Mouse (Mus musculus) regulatory T cell (primary cell): Measurements from ENCODE around the gene Ccdc74a.

Source experiments
- in situ Hi-C: fragments of 300-600 bp; cut with MboI, MseI; formaldehyde crosslinking; loops from one replicate; pipeline ENCODE4 v1.15.1; 2025; ENCODE audit warnings: high pct_unique_total_duplicates

The Ccdc74a gene

GRCm38 (mm10) chr16:17641301-17641700 lies 5.0 kb upstream of the Ccdc74a start:
- in situ Hi-C loops, result no loop called here

- in situ Hi-C loops, result no loop called here
These were observed 4.0 kb upstream of the Ccdc74a start for GRCm38 (mm10) chr16:17642311-17642710.

GRCm38 (mm10) chr16:17643437-17643990 lies 2.8 kb upstream of the Ccdc74a start:
- in situ Hi-C loops, result no loop called here

- in situ Hi-C loops, result no loop called here
These were observed 886 bp downstream of the Ccdc74a start for GRCm38 (mm10) chr16:17647156-17647555.

GRCm38 (mm10) chr16:17647566-17648340 lies 1.5 kb downstream of the Ccdc74a start:
- in situ Hi-C loops, result no loop called here

GRCm38 (mm10) chr16:17649925-17650605 lies 3.8 kb downstream of the Ccdc74a start:
- in situ Hi-C loops, result no loop called here

- in situ Hi-C loops, result no loop called here
These were observed 4.4 kb downstream of the Ccdc74a start for GRCm38 (mm10) chr16:17650711-17651110.

GRCm38 (mm10) chr16:17652607-17653006 lies 6.3 kb downstream of the Ccdc74a start:
- in situ Hi-C loops, result no loop called here

- in situ Hi-C loops, result no loop called here
These were observed 7.3 kb downstream of the Ccdc74a start for GRCm38 (mm10) chr16:17653601-17654000.

GRCm38 (mm10) chr16:17654188-17654795 lies 8.0 kb downstream of the Ccdc74a start:
- in situ Hi-C loops, result no loop called here

GRCm38 (mm10) chr16:17656212-17656871 lies 10.1 kb downstream of the Ccdc74a start:
- in situ Hi-C loops, result no loop called here

GRCm38 (mm10) chr16:17665568-17665967 lies 19.3 kb downstream of the Ccdc74a start:
- in situ Hi-C loops, result no loop called here

GRCm38 (mm10) chr16:17669886-17670285 lies 23.6 kb downstream of the Ccdc74a start:
- in situ Hi-C loops, result no loop called here

GRCm38 (mm10) chr16:17694860-17695259 lies 48.6 kb downstream of the Ccdc74a start:
- in situ Hi-C loops, result no loop called here
